Mouse (Mus musculus): Measurements from ENCODE around the gene Htr1f. TPM values are rescaled to one million over a fixed set of nuclear protein-coding genes. Genes with fewer than 3 reads are reported as not detected.
A peak's percentile ranks its signal among the peaks of the same experiment; 100 is the strongest.
"Not testable (repeated sequence)": the region's sequence is repeated elsewhere in the genome, so short reads cannot be mapped to it uniquely, and the experiment has no call there.

The Htr1f gene
- not detected for polyA plus RNA-seq (2021)

- POLR2A ChIA-PET, result interaction anchor here (0.6 kb wide), 1 partner anchor 40 kb away, joined by 8 read pairs; no protein-coding TSS in a partner anchor
- in situ Hi-C loops (cut with MboI; ENCODE audit: low pct_unique_long_range_greater_than_20kb), result no loop called here
- no peak for DNase-seq (ENCODE audit: low read depth, low spot score)
These were observed at the start of gene Htr1f for GRCm38 (mm10) chr16:65105184-65105931. Gene Htr1f, minus strand, starts transcription at chr16:65105854.

GRCm38 (mm10) chr16:65139771-65140170 lies 34.1 kb upstream of the Htr1f start:
- ChIA-PET CTCF (no interaction called here), POLR2A (no interaction called here)
- no peak for DNase-seq (ENCODE audit: low read depth, low spot score)
- no peak for TF ChIP-seq CTCF (IDR thresholded peaks at IDR 0.05)
- in situ Hi-C loops (cut with MboI; ENCODE audit: low pct_unique_long_range_greater_than_20kb), result no loop called here
- H3K27me3 ChIP-seq, result no peaks in the 10 kb centered on the region
- no peak for ATAC-seq

More at GRCm38 (mm10) chr16:65105184-65105931, at the start of gene Htr1f:
- ATAC-seq, result no peak
- H3K27me3 ChIP-seq, result no peaks in the 10 kb centered on the region
- TF ChIP-seq CTCF (IDR thresholded peaks at IDR 0.05), result no peak
- CTCF ChIA-PET, result no interaction called here

- CTCF ChIA-PET, result no interaction called here
- H3K27me3 ChIP-seq, result peaks cover 3% of the 10 kb centered on the region
- in situ Hi-C loops (cut with MboI; ENCODE audit: low pct_unique_long_range_greater_than_20kb), result no loop called here
- POLR2A ChIA-PET, result no interaction called here
- TF ChIP-seq CTCF (IDR thresholded peaks at IDR 0.05), result no peak
- ATAC-seq (no peak), DNase-seq (ENCODE audit: low read depth, low spot score) (no peak)
These were observed 23.7 kb upstream of the Htr1f start for GRCm38 (mm10) chr16:65129391-65129790.

GRCm38 (mm10) chr16:65127846-65128245 lies 22.2 kb upstream of the Htr1f start:
- POLR2A ChIA-PET, result no interaction called here
- peaks cover 3% of the 10 kb centered on the region for H3K27me3 ChIP-seq
- in situ Hi-C loops (cut with MboI; ENCODE audit: low pct_unique_long_range_greater_than_20kb), result no loop called here
- CTCF ChIA-PET, result no interaction called here
- ATAC-seq (no peak), DNase-seq (ENCODE audit: low read depth, low spot score) (no peak)
- no peak for TF ChIP-seq CTCF (IDR thresholded peaks at IDR 0.05)

GRCm38 (mm10) chr16:65112221-65112620 lies 6.6 kb upstream of the Htr1f start:
- TF ChIP-seq CTCF (IDR thresholded peaks at IDR 0.05), result no peak
- CTCF ChIA-PET, result interaction anchor here (1.0 kb wide), 1 partner anchor 40 kb away, joined by 3 read pairs; no protein-coding TSS in a partner anchor
- DNase-seq (ENCODE audit: low read depth, low spot score) (no peak), ATAC-seq (no peak)
- no peaks in the 10 kb centered on the region for H3K27me3 ChIP-seq
- POLR2A ChIA-PET, result no interaction called here
- in situ Hi-C loops (cut with MboI; ENCODE audit: low pct_unique_long_range_greater_than_20kb), result no loop called here

GRCm38 (mm10) chr16:65093552-65093951 lies 12.1 kb downstream of the Htr1f start:
- DNase-seq (ENCODE audit: low read depth, low spot score), result no peak
- no peak for TF ChIP-seq CTCF (IDR thresholded peaks at IDR 0.05)
- in situ Hi-C loops (cut with MboI; ENCODE audit: low pct_unique_long_range_greater_than_20kb), result no loop called here
- H3K27me3 ChIP-seq, result no peaks in the 10 kb centered on the region
- POLR2A ChIA-PET, result no interaction called here
- ATAC-seq, result no peak
- CTCF ChIA-PET, result no interaction called here

GRCm38 (mm10) chr16:65083475-65083874 lies 22.2 kb downstream of the Htr1f start:
- ChIA-PET POLR2A (no interaction called here), CTCF (interaction anchor here (2.4 kb wide), 1 partner anchor 11 kb away, joined by 6 read pairs; no protein-coding TSS in a partner anchor)
- no peaks in the 10 kb centered on the region for H3K27me3 ChIP-seq
- DNase-seq (ENCODE audit: low read depth, low spot score), result no peak
- no peak for TF ChIP-seq CTCF (IDR thresholded peaks at IDR 0.05)
- ATAC-seq, result no peak
- in situ Hi-C loops (cut with MboI; ENCODE audit: low pct_unique_long_range_greater_than_20kb), result no loop called here

- no peak for DNase-seq (ENCODE audit: low read depth, low spot score)
- no peak for TF ChIP-seq CTCF (IDR thresholded peaks at IDR 0.05)
- POLR2A ChIA-PET, result no interaction called here
- H3K27me3 ChIP-seq, result no peaks in the 10 kb centered on the region
- in situ Hi-C loops (cut with MboI; ENCODE audit: low pct_unique_long_range_greater_than_20kb), result no loop called here
- peak; percentile 79 for ATAC-seq
- CTCF ChIA-PET, result interaction anchor here (1.3 kb wide), 1 partner anchor 10 kb away, joined by 3 read pairs; no protein-coding TSS in a partner anchor
These were observed 35.8 kb downstream of the Htr1f start for GRCm38 (mm10) chr16:65069867-65070266.

GRCm38 (mm10) chr16:65066264-65066663 lies 39.4 kb downstream of the Htr1f start:
- ChIA-PET POLR2A (no interaction called here), CTCF (interaction anchor here (1.0 kb wide), 1 partner anchor 11 kb away, joined by 3 read pairs; no protein-coding TSS in a partner anchor)
- no peak for ATAC-seq
- no peak for DNase-seq (ENCODE audit: low read depth, low spot score)
- in situ Hi-C loops (cut with MboI; ENCODE audit: low pct_unique_long_range_greater_than_20kb), result no loop called here
- no peaks in the 10 kb centered on the region for H3K27me3 ChIP-seq
- TF ChIP-seq CTCF (IDR thresholded peaks at IDR 0.05), result no peak

GRCm38 (mm10) chr16:65037660-65038425 lies 67.8 kb downstream of the Htr1f start:
- CTCF ChIA-PET; in situ Hi-C loops (cut with MboI; ENCODE audit: low pct_unique_long_range_greater_than_20kb); H3K27me3 ChIP-seq; DNase-seq (ENCODE audit: low read depth, low spot score); ATAC-seq: not testable (repeated sequence)
- POLR2A ChIA-PET, result interaction anchor here (0.9 kb wide), 1 partner anchor 1499 kb away, joined by 3 read pairs; no protein-coding TSS in a partner anchor

GRCm38 (mm10) chr16:65029675-65030074 lies 76.0 kb downstream of the Htr1f start:
- POLR2A ChIA-PET, result no interaction called here
- CTCF ChIA-PET, result no interaction called here
- DNase-seq (ENCODE audit: low read depth, low spot score) (no peak), ATAC-seq (no peak)
- in situ Hi-C loops (cut with MboI; ENCODE audit: low pct_unique_long_range_greater_than_20kb), result no loop called here
- peaks cover 2% of the 10 kb centered on the region for H3K27me3 ChIP-seq
- no peak for TF ChIP-seq CTCF (IDR thresholded peaks at IDR 0.05)
